In genomic region chr12:118926813-118927281, GRCm38 (mm10) we compare ENCODE assay signal across 8 mouse cellular contexts. TPM values are rescaled to one million over a fixed set of nuclear protein-coding genes. Genes with fewer than 3 reads are reported as not detected.
A peak's percentile ranks its signal among the peaks of the same experiment; 100 is the strongest.
DNase-seq lines count a peak whose midpoint lies in the region; ATAC-seq and TF ChIP-seq lines count a peak whose summit lies in the region.

No protein-coding gene starts in this region.

- 22% methylated on average over 13 of the region's 13 CpGs for WGBS in forebrain, embryonic 14.5 days
- 22% methylated on average over 13 of the region's 13 CpGs for whole genome bisulfite sequencing in intestine, embryonic 14.5 days
- WGBS in small intestine, adult 2 months = 18% methylated on average over 13 of the region's 13 CpGs

- no peaks in the 10 kb centered on the region for H3K36me3 ChIP-seq in forebrain, embryonic 14.5 days (ENCODE audit: control insufficient read depth, insufficient read depth, low read length)
- no peaks in the 10 kb centered on the region for H3K36me3 ChIP-seq in intestine, embryonic 14.5 days (ENCODE audit: control insufficient read depth, insufficient read depth, low read length)
- no peaks in the 10 kb centered on the region for H3K36me3 ChIP-seq in small intestine, adult 2 months (ENCODE audit: control insufficient read depth, insufficient read depth, low read length)

- peak overlapping the region; percentile 54 for H3K9ac ChIP-seq in forebrain, embryonic 14.5 days (ENCODE audit: low read length)
- no peak overlapping the region for H3K9ac ChIP-seq in intestine, embryonic 14.5 days (ENCODE audit: low read length)

- peak overlapping the region; percentile 11; the same call in 1 of the 2 replicates for H3K4me3 ChIP-seq in forebrain, embryonic 14.5 days (ENCODE audit: low read depth, low read length)
- 0 out of 2 replicates have a peak overlapping the region, but pooled peaks have one; percentile 4 for H3K4me3 ChIP-seq in intestine, embryonic 14.5 days (ENCODE audit: low read depth, low read length)
- H3K4me3 ChIP-seq in small intestine, adult 2 months (ENCODE audit: low read depth, low read length) = no peak overlapping the region

- in situ Hi-C loops in Patski (cut with MboI; ENCODE audit: low pct_unique_long_range_greater_than_20kb) = no loop called here

- no peak for DNase-seq in frontal cortex, postnatal 25 days (ENCODE audit: low spot score in 2 of 2)
- DNase-seq in Patski (ENCODE audit: low read depth, low spot score) = no peak
- DNase-seq in forebrain, embryonic 14.5 days (ENCODE audit: low spot score) = peak; percentile 82
- DNase-seq in intestine, embryonic 14.5 days (ENCODE audit: low spot score) = peak; percentile 54
- DNase-seq in lung, postnatal 25 days (ENCODE audit: low spot score) = peak; percentile 3
- DNase-seq in urinary bladder, adult 2 months (ENCODE audit: low spot score) = no peak

- no peak overlapping the region for H3K27ac ChIP-seq in forebrain, embryonic 14.5 days (ENCODE audit: low read depth, low read length)
- H3K27ac ChIP-seq in intestine, embryonic 14.5 days (ENCODE audit: low read depth) = no peak overlapping the region
- no peak overlapping the region for H3K27ac ChIP-seq in small intestine, adult 2 months (ENCODE audit: insufficient read depth, low read depth, low read length)

- peak; percentile 74 for ATAC-seq in frontal cortex, adult (ENCODE audit: low TSS enrichment)
- ATAC-seq in Patski = peak; percentile 69
- peak; percentile 70 for ATAC-seq in forebrain, embryonic 14.5 days
- ATAC-seq in intestine, embryonic 14.5 days (replicated peaks; ENCODE audit: low FRiP score, low TSS enrichment, low read depth) = 0 out of 2 replicates have a peak, but pooled peaks have one; percentile 56

- TF ChIP-seq POLR2A in small intestine, adult 2 months (IDR thresholded peaks at IDR 0.05; ENCODE audit: low read depth, low read length) = no peak

- peak; percentile 64 for TF ChIP-seq CTCF in Patski (IDR thresholded peaks at IDR 0.05)
- peak; percentile 13; the same call in 1 of the 2 replicates for TF ChIP-seq CTCF in small intestine, adult 2 months (IDR thresholded peaks at IDR 0.05; ENCODE audit: extremely low read depth, insufficient read length, insufficient replicate concordance, low read depth, low read length)

- H3K27me3 ChIP-seq in Patski = peaks cover 5% of the 10 kb centered on the region
- H3K27me3 ChIP-seq in forebrain, embryonic 14.5 days (replicated peaks; ENCODE audit: control insufficient read depth, insufficient read depth, low read length) = no peaks in the 10 kb centered on the region
- no peaks in the 10 kb centered on the region for H3K27me3 ChIP-seq in intestine, embryonic 14.5 days (replicated peaks; ENCODE audit: control insufficient read depth, insufficient read depth, low read length)
- no peaks in the 10 kb centered on the region for H3K27me3 ChIP-seq in small intestine, adult 2 months (ENCODE audit: control insufficient read depth, insufficient read depth, low read length)

- CTCF ChIA-PET in Patski (lab: Charles Lee) = no interaction called here

- no peaks in the 10 kb centered on the region; the same call in 1 of the 2 replicates for H3K4me1 ChIP-seq in forebrain, embryonic 14.5 days (ENCODE audit: control insufficient read depth, insufficient read depth, low read length)
- no peaks in the 10 kb centered on the region for H3K4me1 ChIP-seq in intestine, embryonic 14.5 days (replicated peaks; ENCODE audit: control insufficient read depth, insufficient read depth, low read length)
- H3K4me1 ChIP-seq in small intestine, adult 2 months (ENCODE audit: control insufficient read depth, insufficient read depth, insufficient read length, low read length) = no peaks in the 10 kb centered on the region

- H3K9me3 ChIP-seq in forebrain, embryonic 14.5 days (replicated peaks; ENCODE audit: control insufficient read depth, low read length) = no peaks in the 10 kb centered on the region
- H3K9me3 ChIP-seq in intestine, embryonic 14.5 days (ENCODE audit: control insufficient read depth, low read length) = no peaks in the 10 kb centered on the region

- H3K4me2 ChIP-seq in forebrain, embryonic 14.5 days (ENCODE audit: low read length) = peak overlapping the region; percentile 44
- peak overlapping the region; percentile 37; the same call in 1 of the 2 replicates for H3K4me2 ChIP-seq in intestine, embryonic 14.5 days (ENCODE audit: low read length)

- POLR2A ChIA-PET in Patski (lab: Charles Lee) = no interaction called here

RNA-seq across cellular contexts. Expression of gene Abcb5, which starts 39.4 kb away (rescaled TPM):
- polyA plus RNA-seq in Patski (2021) = not detected
- not detected in 2 replicates for polyA plus RNA-seq in forebrain, embryonic 14.5 days (2014; fragmentation: Nextera tagmentation; extraction: Ambion mirVana)
- polyA plus RNA-seq in intestine, embryonic 14.5 days (2014; fragmentation: Nextera tagmentation; extraction: Ambion mirVana) = not detected in 2 replicates
- not detected in 2 replicates for polyA plus RNA-seq in small intestine, adult 2 months (2012; rRNA removed)
- not detected in 2 replicates for polyA plus RNA-seq in urinary bladder, adult 2 months (2012; rRNA removed)

Comparison
In these comparisons a context has a peak if more than half of its experiments do, and no peak if none do; other contexts are left out.
1. DNase-seq: peak in forebrain, embryonic 14.5 days (single experiment), intestine, embryonic 14.5 days (single experiment) and lung, postnatal 25 days (single experiment); none in frontal cortex, postnatal 25 days (0 of 2), Patski (single experiment) and urinary bladder, adult 2 months (single experiment).
2. Peak in every context shown above with its lines, with median percentiles within 50 percentile points of each other: ATAC-seq.